Mouse (Mus musculus): ENCODE data around the gene Agps. TPM values are rescaled to one million over a fixed set of nuclear protein-coding genes. Genes with fewer than 3 reads are reported as not detected.

Gene Agps
- 18.7 and 20.4 TPM in 2 replicates for polyA plus RNA-seq (2012; rRNA removed)

DNA sequence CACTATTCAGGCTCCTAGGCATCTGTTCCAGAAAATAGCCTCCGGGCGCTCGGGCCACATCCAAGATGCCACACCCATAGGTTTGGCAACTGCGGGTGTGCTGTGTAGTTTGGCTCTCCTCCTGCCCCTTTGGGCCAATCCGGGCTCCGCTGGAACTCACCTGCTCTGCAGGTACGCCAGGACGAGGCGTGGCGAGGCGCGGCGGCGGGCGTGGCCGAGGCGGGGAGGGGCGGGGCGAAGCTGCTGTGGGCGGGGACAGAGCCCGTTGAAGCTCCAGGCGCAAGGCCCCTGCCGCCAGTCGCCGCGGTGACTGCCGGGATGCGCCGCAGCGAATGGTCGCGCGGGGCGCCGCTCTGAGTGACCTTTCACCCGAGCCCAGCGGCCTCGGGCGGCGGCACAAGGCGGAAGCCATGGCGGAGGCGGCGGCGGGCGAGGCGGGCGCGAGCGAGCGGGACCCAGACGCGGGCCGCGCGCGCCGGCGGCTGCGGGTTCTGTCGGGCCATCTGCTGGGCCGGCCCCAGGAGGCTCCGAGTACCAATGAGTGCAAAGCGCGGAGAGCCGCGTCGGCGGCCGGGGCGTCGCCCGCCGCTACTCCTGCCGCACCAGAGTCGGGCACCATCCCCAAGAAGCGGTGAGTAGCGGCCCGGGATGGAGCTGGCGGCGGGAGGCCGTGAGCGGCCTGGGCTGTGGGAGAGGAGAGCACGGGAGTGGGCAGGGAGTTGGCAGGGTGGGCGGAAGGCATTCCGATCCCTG lies at the start of gene Agps:
TSS of gene Agps (plus strand) at position 297 of the 753 bp plus-strand sequence.

DNA sequence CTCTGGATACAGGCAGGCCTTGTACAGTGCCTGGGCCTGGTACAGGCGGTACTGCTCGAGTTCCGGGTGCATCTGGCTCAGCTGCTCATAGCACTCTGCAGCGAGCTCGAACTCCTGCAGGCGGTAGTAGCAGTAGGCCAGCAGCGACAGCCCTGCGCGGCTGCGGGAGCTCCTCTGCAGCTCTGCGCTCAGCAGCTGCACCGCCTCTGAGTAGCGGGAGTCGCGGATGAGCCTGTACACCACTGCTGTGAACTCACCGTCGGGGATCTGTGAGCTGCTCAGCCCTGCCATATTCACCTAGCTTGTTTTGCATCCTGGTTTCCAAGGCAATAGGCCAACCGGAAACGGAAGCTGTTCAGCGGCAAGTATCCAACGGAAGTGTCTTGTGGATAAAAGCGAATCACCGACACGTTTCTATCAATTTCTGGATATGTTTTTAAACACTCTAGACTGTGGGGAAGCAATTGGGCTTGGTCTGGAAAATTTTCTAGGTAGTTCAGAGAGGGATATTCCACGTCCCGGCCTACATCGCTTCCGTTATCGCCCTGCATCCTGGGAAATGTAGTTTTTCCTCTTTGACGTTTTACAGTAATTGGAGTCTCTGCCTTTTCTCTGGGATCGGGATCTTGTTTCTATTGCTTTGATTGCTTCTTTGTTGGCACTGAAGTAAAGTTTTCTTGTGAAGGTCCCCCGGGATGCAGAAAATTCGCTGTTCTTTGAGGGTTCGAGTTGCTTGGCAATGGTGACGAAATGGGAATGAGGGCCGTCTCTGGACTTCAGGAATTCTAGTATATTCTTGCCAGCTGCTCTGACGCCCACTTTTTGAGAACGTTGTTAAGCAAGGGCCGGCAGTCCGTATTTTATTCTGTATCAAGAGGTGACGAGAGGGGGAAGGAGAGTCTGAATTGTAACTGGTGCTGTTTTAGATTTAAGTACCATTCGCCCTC lies 106.4 kb downstream of the Agps start, which contains the start of gene Ttc30b:
TSS of gene Ttc30b (minus strand) at position 469 of the 947 bp plus-strand sequence.

DNA sequence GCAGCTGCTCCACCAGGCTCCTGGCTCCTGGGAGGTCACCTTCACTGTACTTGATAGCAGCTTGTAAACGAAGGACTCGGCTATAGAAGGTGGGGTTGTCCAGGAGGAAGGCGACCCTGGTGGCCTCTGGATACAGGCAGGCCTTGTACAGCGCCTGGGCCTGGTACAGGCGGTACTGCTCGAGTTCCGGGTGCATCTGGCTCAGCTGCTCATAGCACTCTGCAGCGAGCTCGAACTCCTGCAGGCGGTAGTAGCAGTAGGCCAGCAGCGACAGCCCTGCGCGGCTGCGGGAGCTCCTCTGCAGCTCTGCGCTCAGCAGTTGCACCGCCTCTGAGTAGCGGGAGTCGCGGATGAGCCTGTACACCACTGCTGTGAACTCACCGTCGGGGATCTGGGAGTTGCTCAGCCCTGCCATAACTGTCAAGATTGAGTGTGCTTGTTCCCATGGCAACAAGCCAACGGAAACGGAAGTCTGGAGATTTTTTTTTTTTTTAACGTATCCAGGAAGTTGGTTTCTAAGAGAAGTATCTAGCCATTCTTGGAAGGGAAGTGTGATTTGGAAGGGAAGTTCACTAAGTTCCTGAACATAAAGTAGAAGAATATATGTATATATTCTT lies 145.9 kb downstream of the Agps start, which contains the start of gene Ttc30a2:
TSS of gene Ttc30a2 (minus strand) at position 419 of the 617 bp plus-strand sequence.

Other genes starting within 250 kb of the Agps start
- gene Hnrnpa3, start 172.9 kb upstream of the Agps start, polyA plus RNA-seq (2012; rRNA removed) = 343 and 344 TPM in 2 replicates
- gene Nfe2l2, start 127.5 kb upstream of the Agps start, polyA plus RNA-seq (2012; rRNA removed) = 9.9 and 12.0 TPM in 2 replicates
- 12.8 and 13.4 TPM in 2 replicates for gene Ttc30b, start 106.4 kb downstream of the Agps start, polyA plus RNA-seq (2012; rRNA removed)
- 0.56 and 0.63 TPM in 2 replicates for gene Ttc30a2, start 146.0 kb downstream of the Agps start, polyA plus RNA-seq (2012; rRNA removed)
- gene Ttc30a1, start 149.8 kb downstream of the Agps start, polyA plus RNA-seq (2012; rRNA removed) = 7.3 and 8.2 TPM in 2 replicates

Measured in central nervous system, embryonic 18 days (tissue).